Mouse (Mus musculus): ENCODE data around the gene Agtr1a.

The Agtr1a gene

GRCm38 (mm10) chr13:30364097-30364625 lies 27.9 kb downstream of the Agtr1a start:
- DNase-seq (ENCODE audit: low spot score) = no peak

- no peak for DNase-seq (ENCODE audit: low spot score)
Measured at GRCm38 (mm10) chr13:30364780-30365179, 28.5 kb downstream of the Agtr1a start.

- no peak for DNase-seq (ENCODE audit: low spot score)
Measured at GRCm38 (mm10) chr13:30365378-30365777, 29.1 kb downstream of the Agtr1a start.

DNA sequence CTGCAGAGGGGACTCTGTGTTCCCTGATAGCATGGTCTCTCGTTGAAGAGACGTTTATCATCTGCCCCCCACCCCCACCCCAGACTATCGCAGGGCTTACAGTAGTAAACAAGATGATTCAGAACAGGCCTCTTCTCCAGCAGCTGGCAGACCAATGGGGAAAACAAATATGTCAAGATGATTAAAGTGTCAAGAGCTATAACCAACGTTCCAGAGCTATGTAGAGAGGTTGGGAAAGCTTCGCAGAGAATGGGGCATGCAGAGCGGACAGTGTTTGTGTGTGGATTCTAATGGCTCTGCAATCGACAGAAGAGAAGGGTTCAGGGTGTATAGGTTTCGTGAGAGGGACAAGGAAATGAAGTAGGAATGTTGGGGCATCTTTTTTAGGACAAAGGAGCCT lies 31.9 kb downstream of the Agtr1a start:
- DNase-seq (ENCODE audit: low spot score) = no peak

DNA sequence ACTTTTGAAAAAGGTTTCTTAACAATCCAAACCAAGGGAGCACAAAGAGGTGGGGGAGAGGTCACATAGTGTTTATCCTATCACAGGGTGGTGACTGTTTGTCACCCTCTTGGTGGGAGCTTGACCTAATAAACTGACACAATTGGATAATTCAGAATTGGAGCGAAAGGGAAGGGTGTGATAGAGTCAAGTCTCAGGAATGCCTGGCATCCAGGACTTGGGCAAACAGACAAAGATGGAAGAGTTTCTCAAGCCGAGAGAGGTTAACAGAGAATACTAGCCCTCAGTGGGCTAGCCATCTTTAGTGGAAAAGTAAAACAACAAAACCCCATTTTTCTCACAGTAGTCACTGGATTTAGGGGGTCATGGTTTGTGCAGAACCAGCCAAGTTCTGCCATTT lies 32.5 kb downstream of the Agtr1a start:
- no peak for DNase-seq (ENCODE audit: low spot score)

DNA sequence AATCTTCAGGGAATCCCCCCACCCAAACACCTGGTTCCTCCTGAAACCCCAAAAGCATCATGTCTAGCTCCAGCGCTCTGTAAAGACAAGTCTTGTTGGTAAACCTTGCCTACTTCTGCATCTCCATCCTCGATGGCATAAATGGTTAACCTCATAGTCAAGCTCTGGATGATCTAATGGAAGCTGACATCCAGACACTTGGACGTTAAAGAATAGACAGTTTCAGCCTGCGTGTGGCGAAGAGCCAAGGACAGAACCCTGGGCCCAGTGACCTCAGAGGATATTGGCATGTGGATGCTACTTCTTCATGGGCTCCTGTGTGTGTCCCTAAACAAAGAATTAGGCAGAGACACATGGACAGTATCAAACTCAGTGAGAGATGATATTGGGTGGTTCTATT lies 42.6 kb downstream of the Agtr1a start:
- no peak for DNase-seq (ENCODE audit: low spot score)

DNA sequence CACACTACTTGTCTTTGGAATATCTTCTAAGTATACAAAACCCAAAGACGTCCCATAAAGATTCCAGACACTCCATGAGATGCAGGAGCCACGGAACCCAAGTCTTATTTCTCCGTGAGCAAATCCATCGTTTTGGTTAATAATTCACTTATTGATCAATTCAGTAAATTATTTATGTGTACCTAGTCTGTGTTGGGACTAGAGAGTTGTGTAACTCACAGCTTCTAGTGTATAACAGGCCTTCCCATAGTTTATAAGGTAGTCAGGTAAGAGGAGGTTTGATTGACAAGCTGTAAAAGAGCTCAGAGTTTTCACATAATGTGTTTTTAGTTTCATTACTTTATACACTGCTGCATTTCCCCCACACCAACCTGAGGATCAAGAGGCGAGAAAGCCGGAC lies 48.9 kb downstream of the Agtr1a start:
- no peak for DNase-seq (ENCODE audit: low spot score)

GRCm38 (mm10) chr13:30394123-30394522 lies 57.9 kb downstream of the Agtr1a start:
- no peak for DNase-seq (ENCODE audit: low spot score)

GRCm38 (mm10) chr13:30396431-30396830 lies 60.2 kb downstream of the Agtr1a start:
- no peak for DNase-seq (ENCODE audit: low spot score)

DNA sequence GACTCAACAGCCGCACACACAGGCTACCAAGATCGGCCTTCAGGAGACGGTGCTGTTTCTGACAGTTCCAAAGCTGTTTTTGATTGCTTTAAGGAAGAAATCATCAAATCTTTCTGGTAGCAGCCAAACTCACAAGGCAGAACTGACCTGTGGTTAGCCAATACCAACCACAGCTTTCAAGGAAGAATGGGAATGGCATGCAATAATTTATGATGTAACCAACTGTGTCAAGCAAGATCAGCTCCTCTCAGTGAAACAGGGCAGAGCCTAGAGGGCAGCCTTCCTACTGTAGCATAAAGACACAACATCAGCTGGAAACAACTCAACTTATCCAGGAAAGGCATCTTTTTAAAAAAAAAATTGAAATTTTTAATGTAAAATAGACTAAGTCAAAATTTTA lies 62.6 kb downstream of the Agtr1a start:
- no peak for DNase-seq (ENCODE audit: low spot score)

DNA sequence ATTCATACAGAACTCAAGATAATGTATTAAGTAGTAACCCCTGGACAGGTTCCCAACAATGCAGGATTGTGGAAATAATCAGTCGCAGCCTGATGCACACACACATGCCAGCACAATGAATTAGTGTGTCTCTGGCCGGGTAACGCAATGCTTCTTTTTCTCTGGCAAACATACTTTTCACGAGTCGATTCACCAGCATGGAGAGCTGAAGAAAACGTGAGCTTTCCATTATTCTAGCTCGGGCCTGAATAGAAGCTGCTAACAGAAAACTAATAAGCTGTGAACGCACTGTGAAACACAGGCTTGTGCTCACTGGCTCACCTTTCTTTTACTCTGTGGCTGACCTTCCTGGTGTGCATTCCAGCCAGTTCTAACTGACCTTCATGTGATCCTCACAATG lies 64.4 kb downstream of the Agtr1a start:
- no peak for DNase-seq (ENCODE audit: low spot score)

GRCm38 (mm10) chr13:30403874-30404273 lies 67.6 kb downstream of the Agtr1a start:
- no peak for DNase-seq (ENCODE audit: low spot score)

DNA sequence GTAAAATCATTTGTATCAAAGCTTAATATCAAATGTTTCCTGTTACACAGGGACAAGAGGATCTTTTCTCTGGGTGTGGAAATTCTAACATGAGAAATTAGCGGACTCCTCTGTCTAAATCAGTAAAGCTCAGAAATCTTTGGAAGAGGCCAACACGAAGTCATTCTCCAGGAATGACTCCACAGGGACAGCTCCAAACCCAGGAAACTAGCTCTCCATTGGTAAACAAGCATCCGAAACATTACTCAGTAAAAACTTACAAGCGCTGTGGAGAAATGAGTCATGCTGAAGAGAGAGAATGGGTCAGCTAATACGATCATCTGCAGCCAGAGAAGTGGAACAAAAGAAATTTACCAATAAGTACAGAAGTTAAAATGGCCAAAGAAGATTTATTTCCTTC lies 82.4 kb downstream of the Agtr1a start:
- DNase-seq (ENCODE audit: low spot score) = no peak

GRCm38 (mm10) chr13:30427008-30427407 lies 90.8 kb downstream of the Agtr1a start:
- DNase-seq (ENCODE audit: low spot score) = no peak

- DNase-seq (ENCODE audit: low spot score) = no peak
Measured at GRCm38 (mm10) chr13:30427436-30427835, 91.2 kb downstream of the Agtr1a start.

Data from testis, postnatal 10 days (tissue).